Mouse (Mus musculus) midbrain, embryonic 16.5 days (tissue): ENCODE data around the gene Capn8. TPM values are rescaled to one million over a fixed set of nuclear protein-coding genes. Genes with fewer than 3 reads are reported as not detected.
"Not testable (repeated sequence)": the region's sequence is repeated elsewhere in the genome, so short reads cannot be mapped to it uniquely, and the experiment has no call there.

Experiments used
- ATAC-seq: fragments of 200-750 bp; cut with Nextera tagmentation; 2 replicates; pipeline ENCODE4 v1.8.0; 2017; ENCODE audit warnings: moderate TSS enrichment
- H3K27ac ChIP-seq: fragments of 300-500 bp; sonication (generic); 2 replicates; pipeline ENCODE4 v1.5.1; 2014; ENCODE audit warnings: mild to moderate bottlenecking, low read length, mixed read lengths
- H3K27me3 ChIP-seq: fragments of 300-500 bp; sonication (generic); 2 replicates; pipeline ENCODE4 v1.6.1; 2014; ENCODE audit warnings: low read depth, low read length, mixed read lengths; ENCODE audit not compliant: control insufficient read depth, insufficient read depth
- H3K36me3 ChIP-seq: fragments of 300-500 bp; sonication (generic); 2 replicates; pipeline ENCODE4 v1.6.1; 2014; ENCODE audit warnings: mild to moderate bottlenecking, low read length, moderate library complexity, mixed read lengths; ENCODE audit not compliant: control insufficient read depth, insufficient read depth
- H3K4me1 ChIP-seq: fragments of 300-500 bp; sonication (generic); 2 replicates; pipeline ENCODE4 v1.6.1; 2014; ENCODE audit warnings: mild to moderate bottlenecking, low read length, mixed read lengths; ENCODE audit not compliant: control insufficient read depth, insufficient read depth
- H3K4me2 ChIP-seq: fragments of 300-500 bp; sonication (generic); 2 replicates; pipeline ENCODE4 v1.6.1; 2014; ENCODE audit warnings: mild to moderate bottlenecking, low read length, mixed read lengths
- H3K4me3 ChIP-seq: fragments of 300-500 bp; sonication (generic); 2 replicates; pipeline ENCODE4 v1.5.1; 2014; ENCODE audit warnings: low read depth, mild to moderate bottlenecking, low read length, moderate library complexity, mixed read lengths
- H3K9ac ChIP-seq: fragments of 300-500 bp; sonication (generic); 2 replicates; pipeline ENCODE4 v1.6.1; 2014; ENCODE audit warnings: low read depth, low read length, mixed read lengths
- H3K9me3 ChIP-seq: fragments of 300-500 bp; sonication (generic); replicated peaks from 2 replicates; pipeline ENCODE4 v1.6.1; 2014; ENCODE audit warnings: mild to moderate bottlenecking, low read length, mixed read lengths; ENCODE audit not compliant: control insufficient read depth, poor library complexity, severe bottlenecking
- WGBS: fragments of 180-500 bp; shearing (Covaris S2); extraction: QIAGEN DNeasy Blood & Tissue Kit; methylation state at CpG from one replicate; pipeline ENCODE4 v1.1.7; 2014; 5-methylcytosine and 5-hydroxymethylcytosine counted together
- polyA plus RNA-seq: library from polyadenylated mRNA; unstranded; fragments of >200 nt; fragmentation: Nextera tagmentation; extraction: Ambion mirVana; gene quantifications from 2 replicates; pipeline ENCODE4 v1.2.1, GENCODE M21; 2015

Gene Capn8
- polyA plus RNA-seq, 1 experiment from 2014 or later = 0.21 TPM

GRCm38 (mm10) chr1:182626197-182626596, 61.4 kb downstream of the Capn8 start:
- Histone ChIP-seq H3K4me2 (no peak overlapping the region), H3K9ac (no peak overlapping the region), H3K4me3 (no peak overlapping the region), H3K9me3 (no peaks in the 10 kb centered on the region), H3K4me1 (no peaks in the 10 kb centered on the region), H3K27me3 (no peaks in the 10 kb centered on the region), H3K36me3 (no peaks in the 10 kb centered on the region), H3K27ac (no peak overlapping the region)
- ATAC-seq = no peak
- WGBS = 69% methylated on average over 1 of the region's 1 CpGs

GRCm38 (mm10) chr1:182629228-182629627, 64.4 kb downstream of the Capn8 start:
- H3K27me3 ChIP-seq = no peaks in the 10 kb centered on the region
- H3K9ac ChIP-seq = no peak overlapping the region
- no peaks in the 10 kb centered on the region for H3K36me3 ChIP-seq
- ATAC-seq = no peak
- no peaks in the 10 kb centered on the region for H3K9me3 ChIP-seq
- no peak overlapping the region for H3K27ac ChIP-seq
- no peak overlapping the region for H3K4me3 ChIP-seq
- 89% methylated on average over 4 of the region's 4 CpGs for WGBS
- H3K4me1 ChIP-seq = no peaks in the 10 kb centered on the region
- H3K4me2 ChIP-seq = no peak overlapping the region

- ATAC-seq = no peak
- no peaks in the 10 kb centered on the region for H3K4me1 ChIP-seq
- no peak overlapping the region for H3K9ac ChIP-seq
- 81% methylated on average over 12 of the region's 12 CpGs for WGBS
- no peak overlapping the region for H3K27ac ChIP-seq
- H3K4me2 ChIP-seq = no peak overlapping the region
- no peak overlapping the region for H3K4me3 ChIP-seq
- H3K27me3 ChIP-seq = no peaks in the 10 kb centered on the region
- no peaks in the 10 kb centered on the region for H3K9me3 ChIP-seq
- no peaks in the 10 kb centered on the region for H3K36me3 ChIP-seq
Measured at GRCm38 (mm10) chr1:182633712-182634294, 69.0 kb downstream of the Capn8 start.

- Histone ChIP-seq H3K4me2 (no peak overlapping the region), H3K4me3 (no peak overlapping the region), H3K27me3 (no peaks in the 10 kb centered on the region), H3K9me3 (no peaks in the 10 kb centered on the region), H3K27ac (no peak overlapping the region), H3K36me3 (no peaks in the 10 kb centered on the region), H3K4me1 (peaks cover 10% of the 10 kb centered on the region), H3K9ac (no peak overlapping the region)
- 48% methylated on average over 7 of the region's 7 CpGs for WGBS
- peak; percentile 30; the same call in 1 of the 2 replicates for ATAC-seq
Measured at GRCm38 (mm10) chr1:182639016-182639415, 74.2 kb downstream of the Capn8 start.

- H3K4me1 ChIP-seq = peaks cover 10% of the 10 kb centered on the region
- H3K27ac ChIP-seq = no peak overlapping the region
- H3K36me3 ChIP-seq = no peaks in the 10 kb centered on the region
- H3K4me2 ChIP-seq = no peak overlapping the region
- H3K9me3 ChIP-seq = no peaks in the 10 kb centered on the region
- no peak overlapping the region for H3K4me3 ChIP-seq
- no peak for ATAC-seq
- H3K27me3 ChIP-seq = no peaks in the 10 kb centered on the region
- no peak overlapping the region for H3K9ac ChIP-seq
- 85% methylated on average over 5 of the region's 5 CpGs for WGBS
Measured at GRCm38 (mm10) chr1:182639456-182639855, 74.6 kb downstream of the Capn8 start.

- ATAC-seq = no peak
- H3K27ac ChIP-seq = no peak overlapping the region
- no peaks in the 10 kb centered on the region for H3K9me3 ChIP-seq
- H3K4me3 ChIP-seq = no peak overlapping the region
- no peak overlapping the region for H3K9ac ChIP-seq
- H3K36me3 ChIP-seq = no peaks in the 10 kb centered on the region
- H3K27me3 ChIP-seq = no peaks in the 10 kb centered on the region
- no peak overlapping the region for H3K4me2 ChIP-seq
- H3K4me1 ChIP-seq = peaks cover 12% of the 10 kb centered on the region
- WGBS = 81% methylated on average over 4 of the region's 4 CpGs
Measured at GRCm38 (mm10) chr1:182640094-182640493, 75.3 kb downstream of the Capn8 start.

GRCm38 (mm10) chr1:182642779-182643178, 78.0 kb downstream of the Capn8 start:
- no peaks in the 10 kb centered on the region for H3K36me3 ChIP-seq
- H3K4me3 ChIP-seq = no peak overlapping the region
- no peak overlapping the region for H3K9ac ChIP-seq
- 40% methylated on average over 2 of the region's 2 CpGs for WGBS
- H3K4me2 ChIP-seq = no peak overlapping the region
- H3K4me1 ChIP-seq = peaks cover 18% of the 10 kb centered on the region
- no peaks in the 10 kb centered on the region for H3K27me3 ChIP-seq
- ATAC-seq = 0 out of 2 replicates have a peak, but pooled peaks have one; percentile 15
- no peaks in the 10 kb centered on the region for H3K9me3 ChIP-seq
- no peak overlapping the region for H3K27ac ChIP-seq

- H3K4me3 ChIP-seq, H3K27ac ChIP-seq: not testable (repeated sequence)
Measured at GRCm38 (mm10) chr1:182644418-182644817, 79.6 kb downstream of the Capn8 start.

GRCm38 (mm10) chr1:182645211-182645668, 80.4 kb downstream of the Capn8 start:
- Histone ChIP-seq H3K9ac (no peak overlapping the region), H3K4me2 (no peak overlapping the region), H3K4me3 (no peak overlapping the region), H3K36me3 (no peaks in the 10 kb centered on the region), H3K27ac (peak overlapping the region; percentile 55; the same call in 1 of the 2 replicates), H3K9me3 (no peaks in the 10 kb centered on the region), H3K4me1 (peaks cover 15% of the 10 kb centered on the region), H3K27me3 (no peaks in the 10 kb centered on the region)
- ATAC-seq = peak; percentile 55; the same call in 1 of the 2 replicates
- WGBS = 46% methylated on average over 6 of the region's 6 CpGs

More at GRCm38 (mm10) chr1:182644418-182644817, 79.6 kb downstream of the Capn8 start:
- not testable (repeated sequence) for H3K9me3 ChIP-seq, H3K4me2 ChIP-seq, H3K36me3 ChIP-seq, H3K9ac ChIP-seq, ATAC-seq, H3K27me3 ChIP-seq
- H3K4me1 ChIP-seq = peaks cover 15% of the 10 kb centered on the region
- WGBS = 72% methylated on average over 8 of the region's 8 CpGs
